Mouse (Mus musculus) hindbrain, embryonic 14.5 days (tissue): ENCODE measurements around the gene Mcm9. TPM values are rescaled to one million over a fixed set of nuclear protein-coding genes. Genes with fewer than 3 reads are reported as not detected.
A peak's percentile ranks its signal among the peaks of the same experiment; 100 is the strongest.
"Not testable (repeated sequence)": the region's sequence is repeated elsewhere in the genome, so short reads cannot be mapped to it uniquely, and the experiment has no call there.

Experiments used
- ATAC-seq: fragments of 200-750 bp; cut with Nextera tagmentation; 2 replicates; pipeline ENCODE4 v1.8.0; 2017; ENCODE audit warnings: moderate number of reproducible peaks, mild to moderate bottlenecking, moderate TSS enrichment, moderate library complexity; ENCODE audit not compliant: low FRiP score
- DNase-seq: peaks from one replicate; pipeline ENCODE4 v3.0.0-alpha.2; 2015; ENCODE audit warnings: low spot score
- H3K27ac ChIP-seq: fragments of 300-500 bp; sonication (generic); 2 replicates; pipeline ENCODE4 v1.5.1; 2014; ENCODE audit warnings: mild to moderate bottlenecking, moderate library complexity
- H3K27me3 ChIP-seq: fragments of 300-500 bp; sonication (generic); 2 replicates; pipeline ENCODE4 v1.6.1; 2014; ENCODE audit warnings: mild to moderate bottlenecking, low read length, mixed read lengths; ENCODE audit not compliant: control insufficient read depth, insufficient read depth
- H3K36me3 ChIP-seq: fragments of 300-500 bp; sonication (generic); replicated peaks from 2 replicates; pipeline ENCODE4 v1.6.1; 2014; ENCODE audit not compliant: control insufficient read depth, insufficient read depth
- H3K4me1 ChIP-seq: fragments of 300-500 bp; sonication (generic); replicated peaks from 2 replicates; pipeline ENCODE4 v1.6.1; 2014; ENCODE audit warnings: antibody characterized with exemption, low read length, mixed read lengths; ENCODE audit not compliant: control insufficient read depth, insufficient read depth
- H3K4me2 ChIP-seq: fragments of 300-500 bp; sonication (generic); replicated peaks from 2 replicates; pipeline ENCODE4 v1.6.1; 2014; ENCODE audit warnings: mild to moderate bottlenecking, moderate library complexity
- H3K4me3 ChIP-seq: fragments of 300-500 bp; sonication (generic); replicated peaks from 2 replicates; pipeline ENCODE4 v1.5.1; 2014; ENCODE audit warnings: mild to moderate bottlenecking, low read length
- H3K9ac ChIP-seq: fragments of 300-500 bp; sonication (generic); 2 replicates; pipeline ENCODE4 v1.6.1; 2014
- H3K9me3 ChIP-seq: fragments of 300-500 bp; sonication (generic); 2 replicates; pipeline ENCODE4 v1.6.1; 2016; ENCODE audit warnings: low read length; ENCODE audit not compliant: control insufficient read depth
- WGBS: fragments of 180-500 bp; shearing (Covaris S2); extraction: QIAGEN DNeasy Blood & Tissue Kit; methylation state at CpG from one replicate; pipeline ENCODE4 v1.1.7; 2014; 5-methylcytosine and 5-hydroxymethylcytosine counted together
- polyA plus RNA-seq: library from polyadenylated mRNA; unstranded; fragments of >200 nt; fragmentation: Nextera tagmentation; extraction: Ambion mirVana; gene quantifications from 2 replicates; pipeline ENCODE4 v1.2.1, GENCODE M21; 2014

The Mcm9 gene
- polyA plus RNA-seq, 1 experiment from 2014 or later: 7.0 TPM

DNA sequence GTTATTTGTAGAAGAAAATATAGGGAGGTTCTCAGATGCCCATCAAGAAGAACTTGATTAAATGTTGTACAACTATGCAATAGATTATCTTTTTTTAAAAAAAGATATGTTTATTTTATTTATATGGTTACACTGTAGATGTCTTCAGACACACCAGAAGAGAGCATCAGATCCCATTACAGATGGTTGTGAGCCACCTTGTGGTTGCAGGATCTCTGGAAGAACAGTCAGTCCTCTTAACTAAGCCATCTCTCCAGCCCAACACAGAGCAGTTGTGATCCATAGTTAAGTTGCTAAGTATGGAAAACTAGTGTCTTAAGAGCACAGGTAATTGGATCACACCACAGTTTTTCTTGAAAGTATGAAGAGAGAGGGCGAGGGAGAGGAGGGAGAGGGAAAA is 117.7 kb downstream of the Mcm9 start:
- DNase-seq (no peak), ATAC-seq (no peak)
- no peaks in the 10 kb centered on the region for H3K27me3 ChIP-seq
- H3K4me3 ChIP-seq: no peak overlapping the region
- H3K27ac ChIP-seq: no peak overlapping the region
- no peaks in the 10 kb centered on the region for H3K36me3 ChIP-seq
- no peaks in the 10 kb centered on the region for H3K9me3 ChIP-seq
- WGBS: 100% methylated on average over 1 of the region's 1 CpGs
- no peak overlapping the region for H3K9ac ChIP-seq
- H3K4me2 ChIP-seq: no peak overlapping the region
- no peaks in the 10 kb centered on the region for H3K4me1 ChIP-seq

DNA sequence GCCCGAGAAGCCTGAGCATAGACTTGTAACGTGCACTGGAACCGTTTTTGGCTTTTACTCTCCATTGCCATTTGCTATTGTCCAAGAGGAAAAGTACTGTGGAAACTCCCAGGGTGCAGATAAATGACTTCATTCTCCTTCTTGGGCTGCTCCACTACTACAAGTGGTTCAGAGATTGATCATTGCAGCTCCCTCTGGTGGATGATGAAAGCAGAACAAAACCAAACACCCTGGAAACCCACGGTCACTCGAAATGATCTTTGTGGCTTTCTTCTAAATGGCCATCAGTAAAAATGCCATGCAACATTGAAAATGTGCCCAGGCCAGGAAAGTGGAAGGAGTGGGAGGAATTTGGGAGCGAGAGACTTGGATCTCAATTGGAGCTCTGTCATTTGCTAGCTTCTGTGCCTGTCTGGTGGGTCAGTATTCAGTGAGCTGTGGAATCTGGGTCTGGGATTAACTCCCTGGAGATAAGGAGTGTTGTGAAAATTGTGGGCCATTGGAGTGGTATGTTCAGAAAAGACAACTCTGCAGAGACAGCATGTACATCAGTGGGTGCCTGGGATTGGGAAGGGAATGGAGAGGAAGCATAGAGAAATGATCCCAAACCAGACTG is 121.0 kb downstream of the Mcm9 start:
- H3K36me3 ChIP-seq: no peaks in the 10 kb centered on the region
- no peaks in the 10 kb centered on the region for H3K9me3 ChIP-seq
- H3K4me3 ChIP-seq: no peak overlapping the region
- H3K27ac ChIP-seq: no peak overlapping the region
- H3K4me2 ChIP-seq: no peak overlapping the region
- WGBS: 33% methylated on average over 6 of the region's 6 CpGs
- ATAC-seq: peak; percentile 79
- peak; percentile 81 for DNase-seq
- H3K4me1 ChIP-seq: no peaks in the 10 kb centered on the region
- no peaks in the 10 kb centered on the region for H3K27me3 ChIP-seq
- no peak overlapping the region for H3K9ac ChIP-seq

DNA sequence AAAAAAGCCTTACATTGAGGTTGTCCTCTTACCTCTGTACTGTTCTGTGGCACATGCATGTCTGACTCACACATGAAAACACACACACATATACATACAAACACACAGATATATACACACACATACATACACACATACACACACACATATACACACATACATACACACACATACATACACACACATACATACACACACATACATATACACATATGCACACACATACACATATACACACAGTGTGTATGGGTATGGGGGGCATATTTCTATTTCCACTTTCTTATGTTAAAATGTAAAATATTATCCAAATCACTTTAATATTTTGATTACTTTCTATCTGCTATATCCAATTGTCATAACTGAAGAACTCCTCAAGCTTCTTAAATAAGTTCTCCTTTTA is 121.6 kb downstream of the Mcm9 start:
- no peak overlapping the region for H3K4me2 ChIP-seq
- no peak overlapping the region for H3K4me3 ChIP-seq
- H3K36me3 ChIP-seq: no peaks in the 10 kb centered on the region
- DNase-seq: no peak
- no peak overlapping the region for H3K27ac ChIP-seq
- H3K4me1 ChIP-seq: no peaks in the 10 kb centered on the region
- H3K9ac ChIP-seq: no peak overlapping the region
- H3K9me3 ChIP-seq: no peaks in the 10 kb centered on the region
- no peaks in the 10 kb centered on the region for H3K27me3 ChIP-seq
- no peak for ATAC-seq

DNA sequence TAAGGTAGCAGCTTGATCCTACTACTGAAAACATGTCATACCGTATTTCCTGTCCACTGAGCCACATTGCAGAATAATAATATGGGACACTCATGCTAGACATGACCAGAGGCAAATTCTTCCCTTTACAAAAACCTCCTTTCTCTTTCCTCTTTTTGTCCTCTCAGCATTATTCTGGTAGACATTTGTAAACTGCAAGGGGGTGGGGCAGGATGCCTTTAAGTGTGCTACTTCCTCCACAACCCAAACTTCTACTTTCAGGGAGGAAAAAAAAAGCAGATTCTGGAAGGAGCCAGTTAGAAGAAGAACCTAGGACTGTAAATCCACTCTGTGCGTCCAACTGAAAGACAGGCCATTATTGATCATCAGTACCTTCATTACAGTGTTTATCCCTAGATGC is 124.7 kb downstream of the Mcm9 start:
- no peak overlapping the region for H3K4me2 ChIP-seq

DNA sequence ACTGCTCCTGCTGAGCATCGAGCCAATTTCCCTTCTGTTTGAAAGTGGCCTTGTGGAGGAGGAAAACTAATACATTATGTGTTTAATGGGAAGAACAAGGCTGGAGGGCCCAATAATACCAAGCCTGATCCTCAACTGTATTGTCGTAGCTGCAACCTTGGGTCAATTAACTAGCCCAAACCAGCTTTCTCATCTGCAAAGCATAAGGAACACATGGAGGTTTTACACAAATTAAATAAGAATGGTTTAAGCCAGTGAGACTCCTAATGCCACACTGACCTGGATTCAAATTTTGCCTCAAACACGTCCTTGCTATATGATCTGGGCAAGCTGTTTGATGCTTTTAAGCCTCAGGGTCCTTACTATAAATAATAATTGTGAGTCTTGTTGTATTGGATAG is 125.2 kb downstream of the Mcm9 start:
- 67% methylated on average over 3 of the region's 3 CpGs for WGBS
- H3K9ac ChIP-seq: no peak overlapping the region
- peaks cover 7% of the 10 kb centered on the region; the same call in 1 of the 2 replicates for H3K4me1 ChIP-seq
- no peaks in the 10 kb centered on the region for H3K36me3 ChIP-seq
- H3K27ac ChIP-seq: no peak overlapping the region
- no peak overlapping the region for H3K4me3 ChIP-seq
- H3K4me2 ChIP-seq: no peak overlapping the region
- no peaks in the 10 kb centered on the region for H3K27me3 ChIP-seq
- DNase-seq (no peak), ATAC-seq (no peak)
- no peaks in the 10 kb centered on the region for H3K9me3 ChIP-seq

More for the DNA sequence above, 124.7 kb downstream of the Mcm9 start:
- ATAC-seq (no peak), DNase-seq (no peak)
- no peaks in the 10 kb centered on the region for H3K36me3 ChIP-seq
- no peak overlapping the region for H3K9ac ChIP-seq
- H3K9me3 ChIP-seq: no peaks in the 10 kb centered on the region
- WGBS: 87% methylated on average over 2 of the region's 2 CpGs
- peaks cover 7% of the 10 kb centered on the region; the same call in 1 of the 2 replicates for H3K4me1 ChIP-seq
- H3K27ac ChIP-seq: no peak overlapping the region
- H3K27me3 ChIP-seq: no peaks in the 10 kb centered on the region
- H3K4me3 ChIP-seq: no peak overlapping the region

DNA sequence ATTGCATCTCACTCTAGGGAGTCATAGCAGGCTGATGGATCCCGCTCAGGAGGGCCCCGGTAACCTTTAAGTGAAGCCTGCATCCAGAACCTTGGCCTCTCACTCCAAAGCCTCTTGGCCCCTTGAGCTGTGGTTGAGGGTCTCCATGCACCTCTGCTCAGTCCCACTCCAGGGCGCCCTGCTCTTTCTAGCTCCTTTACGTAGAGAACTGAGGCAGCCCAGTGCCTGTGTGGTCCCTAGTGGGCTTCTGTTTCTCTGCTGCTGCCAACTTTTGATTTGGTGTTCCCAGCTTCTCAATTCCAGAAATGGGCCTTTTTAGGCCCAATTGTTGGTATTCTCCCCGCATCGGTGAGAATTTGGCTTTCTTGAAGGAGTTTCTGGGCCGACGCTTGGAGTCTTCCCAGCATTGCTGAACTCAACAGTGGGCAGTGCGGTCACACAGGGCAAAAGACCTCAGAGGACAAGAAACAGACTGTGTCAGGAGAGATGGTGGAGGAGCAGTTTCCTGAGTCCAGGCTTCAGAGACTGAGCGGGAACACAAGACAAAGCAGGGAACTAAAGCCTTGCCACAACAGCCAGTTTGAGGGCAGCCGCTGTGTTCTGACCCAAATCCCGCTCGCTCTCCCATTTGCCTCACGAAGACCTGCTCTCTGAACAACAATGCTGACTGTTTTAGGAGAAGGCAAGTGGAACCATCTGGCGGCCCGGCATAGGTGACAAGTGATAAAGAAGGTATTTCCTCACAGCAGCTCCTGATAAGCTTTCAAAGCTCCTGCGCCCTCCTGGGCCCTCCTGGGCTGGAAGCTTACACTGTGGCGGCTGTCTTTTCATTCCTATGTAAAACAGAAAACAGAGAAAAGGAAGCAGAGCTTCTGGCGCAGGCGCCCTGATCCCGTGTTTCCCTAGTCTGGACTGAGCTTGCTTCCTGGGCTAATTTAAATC is 127.1 kb downstream of the Mcm9 start:
- H3K4me1 ChIP-seq: peaks cover 7% of the 10 kb centered on the region; the same call in 1 of the 2 replicates
- H3K27ac ChIP-seq: peak overlapping the region; percentile 62; the same call in 1 of the 2 replicates
- no peaks in the 10 kb centered on the region for H3K27me3 ChIP-seq
- DNase-seq (no peak), ATAC-seq (peak; percentile 46; the same call in 1 of the 2 replicates)
- peak overlapping the region; percentile 57 for H3K9ac ChIP-seq
- H3K36me3 ChIP-seq: no peaks in the 10 kb centered on the region
- H3K4me3 ChIP-seq: no peak overlapping the region
- 44% methylated on average over 21 of the region's 21 CpGs for WGBS
- no peaks in the 10 kb centered on the region for H3K9me3 ChIP-seq
- H3K4me2 ChIP-seq: peak overlapping the region; percentile 38

DNA sequence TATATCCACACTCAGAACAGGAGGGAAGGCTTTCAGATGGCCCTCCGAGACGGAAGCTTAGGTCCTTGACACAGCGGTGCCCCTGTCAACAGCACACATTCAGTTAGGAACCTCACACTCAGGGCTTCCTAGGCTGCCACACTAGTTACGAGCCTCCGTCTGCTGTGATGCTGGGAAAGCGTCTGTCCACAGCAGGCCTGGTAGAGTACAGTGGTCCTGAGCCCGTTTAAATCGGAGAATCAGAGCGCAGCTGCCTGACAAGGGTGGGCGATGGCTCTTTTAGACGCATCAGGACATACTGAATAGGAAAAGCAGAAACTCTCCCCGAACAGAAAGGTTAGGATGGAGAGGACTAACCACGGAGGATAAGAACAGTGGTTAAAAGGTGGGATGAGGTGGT is 127.8 kb downstream of the Mcm9 start:
- Histone ChIP-seq H3K4me3 (no peak overlapping the region), H3K27me3 (no peaks in the 10 kb centered on the region), H3K4me1 (peaks cover 7% of the 10 kb centered on the region; the same call in 1 of the 2 replicates), H3K27ac (no peak overlapping the region), H3K9ac (no peak overlapping the region), H3K4me2 (no peak overlapping the region), H3K9me3 (no peaks in the 10 kb centered on the region), H3K36me3 (no peaks in the 10 kb centered on the region)
- 91% methylated on average over 13 of the region's 13 CpGs for WGBS
- DNase-seq (no peak), ATAC-seq (peak; percentile 42; the same call in 1 of the 2 replicates)

GRCm38 (mm10) chr10:53499518-53499917 is 130.7 kb downstream of the Mcm9 start:
- no peak overlapping the region for H3K4me2 ChIP-seq
- no peak overlapping the region for H3K4me3 ChIP-seq
- peaks cover 7% of the 10 kb centered on the region; the same call in 1 of the 2 replicates for H3K4me1 ChIP-seq
- H3K9me3 ChIP-seq: no peaks in the 10 kb centered on the region
- no peak for ATAC-seq
- no peaks in the 10 kb centered on the region for H3K27me3 ChIP-seq
- no peak for DNase-seq
- H3K9ac ChIP-seq: no peak overlapping the region
- no peaks in the 10 kb centered on the region for H3K36me3 ChIP-seq
- H3K27ac ChIP-seq: no peak overlapping the region

DNA sequence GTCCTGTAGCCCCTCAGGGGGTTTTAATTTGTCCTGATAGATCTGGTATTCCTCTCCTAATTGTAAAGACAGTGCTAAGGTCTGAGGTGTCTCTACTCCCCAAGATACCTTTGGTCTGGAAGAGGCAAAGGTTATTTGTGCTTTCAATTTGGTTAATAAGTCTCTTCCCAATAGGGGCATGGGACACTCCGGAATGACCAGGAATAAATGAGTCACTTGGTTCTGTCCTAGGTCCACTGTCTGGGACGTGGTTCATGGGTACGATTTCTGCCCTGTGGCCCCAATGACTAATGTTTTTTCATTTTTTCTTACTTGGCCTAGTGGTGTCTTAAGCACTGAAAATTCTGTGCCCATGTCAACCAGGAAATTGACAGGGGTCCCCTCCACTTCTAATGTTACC is 134.9 kb downstream of the Mcm9 start:
- WGBS: 94% methylated on average over 3 of the region's 3 CpGs
- not testable (repeated sequence) for ATAC-seq, H3K9me3 ChIP-seq, H3K4me2 ChIP-seq, DNase-seq, H3K27me3 ChIP-seq, H3K36me3 ChIP-seq, H3K9ac ChIP-seq, H3K4me1 ChIP-seq, H3K27ac ChIP-seq, H3K4me3 ChIP-seq
